Mouse (Mus musculus) activated CD4-positive, CD25-positive, alpha-beta regulatory T cell, adult 9 weeks (primary cell): ENCODE measurements around the gene Eif2ak1. TPM values are rescaled to one million over a fixed set of nuclear protein-coding genes. Genes with fewer than 3 reads are reported as not detected.

Experiments
- polyA plus RNA-seq: library from polyadenylated mRNA; unstranded; fragments of 100-300 nt; shearing (Covaris generic); gene quantifications from one replicate; pipeline ENCODE4 v1.2.1, GENCODE M21; 2017

Eif2ak1 gene
- 65.0 TPM for polyA plus RNA-seq

GRCm38 (mm10) chr5:143817116-143817930, at the start of gene Eif2ak1:
Gene Eif2ak1 (plus strand): TSS chr5:143817788.

DNA sequence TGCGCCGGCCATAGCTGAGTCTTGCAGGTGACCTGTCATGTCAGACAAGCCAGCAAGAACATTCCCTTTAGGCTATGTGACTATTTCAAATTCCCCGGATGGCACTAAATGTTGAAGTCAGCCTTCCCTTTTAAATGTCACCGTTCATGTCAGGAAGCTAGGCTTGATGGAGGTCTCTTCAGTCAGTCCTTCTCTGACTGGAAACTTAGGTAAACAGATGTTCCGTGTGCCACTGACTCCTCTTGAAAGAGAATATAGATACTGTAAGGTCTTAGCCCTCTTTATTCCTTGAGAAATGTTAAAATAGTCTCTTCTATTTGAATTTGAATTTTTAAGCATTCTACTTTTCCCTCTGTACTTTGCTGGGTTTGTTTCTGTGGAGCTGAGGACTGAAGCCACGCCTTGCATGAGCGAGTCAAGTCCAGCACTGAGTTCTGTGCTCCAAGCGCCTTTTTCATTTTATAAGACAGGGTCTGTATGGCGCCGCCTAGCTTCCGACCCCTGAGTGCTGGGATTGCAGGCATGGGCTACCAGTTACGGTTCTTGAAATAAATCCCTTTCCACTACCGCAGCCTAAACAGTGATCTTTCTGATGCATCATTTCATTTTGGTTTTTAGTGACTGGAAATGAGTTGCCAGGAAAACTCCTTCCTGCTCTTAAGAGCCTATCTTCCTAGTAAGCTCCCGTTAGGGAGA, 80.2 kb downstream of the Eif2ak1 start, which contains the start of gene Ankrd61:
Gene Ankrd61, minus strand, starts transcription at position 51 of the 696 bp plus-strand sequence.

DNA sequence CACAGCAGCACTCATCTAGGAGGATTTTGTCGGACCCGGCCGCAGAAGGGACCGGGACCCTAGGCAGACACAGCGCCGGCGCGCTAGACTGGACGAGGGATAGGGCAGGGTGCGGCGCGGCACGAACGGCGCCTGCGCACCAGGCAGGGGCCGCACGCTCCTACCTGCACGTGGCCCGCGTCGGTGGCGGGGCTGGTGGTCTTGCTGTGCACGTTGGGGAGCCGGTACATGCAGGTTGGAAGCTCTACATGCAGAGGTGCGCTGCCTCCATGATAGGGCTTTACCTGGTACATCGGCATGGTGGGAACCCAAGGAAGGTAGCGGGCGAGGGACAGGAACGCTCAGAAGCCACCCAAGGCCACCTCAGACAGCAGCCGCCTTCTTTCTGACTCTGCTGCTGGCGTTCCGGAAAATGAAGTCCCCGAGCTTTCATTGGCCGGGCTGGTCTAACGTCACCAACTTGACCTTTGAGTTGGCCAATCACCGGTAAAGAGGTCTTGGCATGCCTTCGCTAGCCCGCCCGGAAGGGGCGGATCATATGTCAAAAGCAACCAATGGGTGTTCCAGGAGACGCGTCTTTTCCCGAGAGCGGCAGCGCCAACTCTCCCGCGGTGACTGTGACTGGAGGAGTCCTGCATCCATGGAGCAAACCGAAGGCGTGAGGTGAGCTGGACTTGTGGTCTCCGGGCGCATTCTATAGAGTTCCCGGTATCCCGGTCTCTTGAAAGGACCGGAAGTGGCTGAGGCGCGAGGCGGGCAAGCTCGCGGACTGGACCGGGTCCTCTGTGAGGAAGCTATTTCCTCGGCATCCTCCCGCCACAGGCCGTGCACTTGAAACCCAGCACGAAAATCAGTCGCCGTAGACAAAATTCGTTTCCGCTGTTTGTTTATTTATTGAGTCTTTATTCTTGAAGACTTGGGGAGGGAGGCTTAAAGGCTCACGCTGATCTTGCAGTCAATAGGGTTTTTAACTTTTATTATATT, 92.1 kb downstream of the Eif2ak1 start, which contains the start of the genes Aimp2 and Pms2:
Gene Aimp2, minus strand, starts transcription at position 431 of the 984 bp plus-strand sequence.
Gene Pms2, plus strand, starts transcription at position 548 of the 984 bp plus-strand sequence.

DNA sequence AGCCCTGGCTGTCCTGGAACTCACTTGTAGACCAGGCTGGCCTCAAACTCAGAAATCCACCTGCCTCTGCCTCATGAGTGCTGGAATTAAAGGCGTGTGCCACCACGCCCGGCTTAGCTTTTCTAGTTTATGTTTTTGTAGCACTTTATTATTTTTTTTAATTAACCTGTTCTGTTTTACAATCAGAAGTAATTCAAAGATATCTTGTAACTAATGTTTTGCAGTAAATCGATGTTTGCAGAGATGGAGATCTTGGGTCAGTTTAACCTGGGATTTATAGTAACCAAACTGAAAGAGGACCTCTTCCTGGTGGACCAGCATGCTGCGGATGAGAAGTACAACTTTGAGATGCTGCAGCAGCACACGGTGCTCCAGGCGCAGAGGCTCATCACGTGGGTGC, 110.3 kb downstream of the Eif2ak1 start, which contains the start of gene Gm42421:
Gene Gm42421, plus strand, starts transcription at position 301 of the 400 bp plus-strand sequence.

GRCm38 (mm10) chr5:143932831-143933230, 115.2 kb downstream of the Eif2ak1 start, which contains the start of gene Rsph10b:
Gene Rsph10b (plus strand): TSS chr5:143933035.

Other genes with a start within 250 kb of the Eif2ak1 start
- gene Cyth3, start 195.3 kb upstream of the Eif2ak1 start, polyA plus RNA-seq = 79.1 TPM
- gene Usp42, start 85.5 kb upstream of the Eif2ak1 start, polyA plus RNA-seq = 14.2 TPM
- gene Ankrd61, start 79.9 kb downstream of the Eif2ak1 start, polyA plus RNA-seq = 0.32 TPM
- gene Aimp2, start 92.1 kb downstream of the Eif2ak1 start, polyA plus RNA-seq = 56.0 TPM
- 36.7 TPM for gene Pms2, start 92.2 kb downstream of the Eif2ak1 start, polyA plus RNA-seq
- gene Gm42421, start 110.4 kb downstream of the Eif2ak1 start, polyA plus RNA-seq = 0.61 TPM
- gene Rsph10b, start 115.2 kb downstream of the Eif2ak1 start, polyA plus RNA-seq = 0.82 TPM
- 54.9 TPM for gene Ccz1, start 197.1 kb downstream of the Eif2ak1 start, polyA plus RNA-seq
- not detected for gene Ocm, start 208.9 kb downstream of the Eif2ak1 start, polyA plus RNA-seq